22 mouse cellular contexts compared by ENCODE assay signal in genomic region chrX:168643451-168643850, GRCm38 (mm10). TPM values are rescaled to one million over a fixed set of nuclear protein-coding genes. Genes with fewer than 3 reads are reported as not detected.
A peak's percentile ranks its signal among the peaks of the same experiment; 100 is the strongest.
DNase-seq lines count a peak whose midpoint lies in the region; ATAC-seq and TF ChIP-seq lines count a peak whose summit lies in the region.
"Had no signal": no experiment of that assay in that cellular context is flagged by ENCODE, and none has a peak within 500 bp of the region (broad histone marks: within the 10 kb centered on the region; RNA-seq: fewer than 3 reads in every experiment).

No protein-coding gene starts in this region.

- TF ChIP-seq CTCF in embryonic fibroblast, embryonic 13.5 days (IDR thresholded peaks at IDR 0.05; ENCODE audit: borderline replicate concordance, insufficient read depth, low read length): no peak

- no peaks in the 10 kb centered on the region for H3K4me1 ChIP-seq in embryonic fibroblast, embryonic 13.5 days (ENCODE audit: control insufficient read depth, insufficient read depth, low read length)
- H3K4me1 ChIP-seq: embryonic facial prominence, embryonic 10.5 days; embryonic facial prominence, embryonic 12.5 days; forebrain, embryonic 10.5 days; forebrain, embryonic 12.5 days had no signal

- H3K27ac ChIP-seq in embryonic fibroblast, embryonic 13.5 days (ENCODE audit: insufficient read depth, low read length): peak overlapping the region; percentile 27; the same call in 1 of the 2 replicates
- H3K27ac ChIP-seq: embryonic facial prominence, embryonic 10.5 days; embryonic facial prominence, embryonic 12.5 days; forebrain, embryonic 10.5 days; forebrain, embryonic 12.5 days had no signal

- no peak for TF ChIP-seq POLR2A in embryonic fibroblast, embryonic 13.5 days (IDR thresholded peaks at IDR 0.05; ENCODE audit: low read depth, low read length)

- ATAC-seq in megakaryocyte, adult 5-6 weeks (ENCODE audit: poor library complexity, severe bottlenecking): no peak
- ATAC-seq: CD4-positive, CD25-positive, alpha-beta regulatory T cell, adult 4 months; forebrain, embryonic 14.5 days; forebrain, embryonic 16.5 days had no signal

- intact Hi-C loops in left cerebral cortex, postnatal 10 days (cut with DNase I): no loop called here

- peak; percentile 8 to 9 for DNase-seq in cerebellum, postnatal 10 days
- no peak for DNase-seq in cerebellum, adult 11 months
- peak; percentile 67 for DNase-seq in NIH3T3 (ENCODE audit: low read depth)
- no peak for DNase-seq in testis, postnatal 10 days (ENCODE audit: low spot score)
- DNase-seq in left cerebral cortex, postnatal 10 days (ENCODE audit: extremely low spot score in 1 of 2, low spot score in 2 of 2): no peak
- DNase-seq: adrenal gland, adult 8-10 months; adrenal gland, postnatal 25 days; B cell, adult 2 months; cerebellum, adult 18-20 months; cerebellum, adult 8-10 months; cerebellum, adult 9-11 months; cerebellum, postnatal 25 days had no signal

- no peak overlapping the region for H3K4me3 ChIP-seq in embryonic fibroblast, embryonic 13.5 days (ENCODE audit: insufficient read depth, low read length)
- H3K4me3 ChIP-seq: embryonic facial prominence, embryonic 10.5 days; embryonic facial prominence, embryonic 12.5 days; erythroblast, embryonic 14.5 days; forebrain, embryonic 10.5 days; forebrain, embryonic 12.5 days had no signal

RNA-seq across cellular contexts. Expression of gene Msl3, which starts 30.2 kb away (rescaled TPM):
- 47.3 and 61.7 TPM in 2 replicates for polyA plus RNA-seq in embryonic fibroblast, embryonic 13.5 days (2011; ENCODE audit: insufficient read length, low read depth, missing spikeins)
- 10 to 100 TPM; 22.9 to 23.2 TPM for total RNA-seq in left cerebral cortex, postnatal 10 days (2021)
- 50.9 and 64.0 TPM in 2 replicates for total RNA-seq in megakaryocyte, adult 5-6 weeks (2015)
- 91.2 and 93.5 TPM in 2 replicates for total RNA-seq in megakaryocyte, adult 5-6 weeks (2017)

Comparison
In these comparisons a context has a peak if more than half of its experiments do, and no peak if none do; other contexts are left out.
1. DNase-seq: peak in cerebellum, postnatal 10 days (2 of 2) and NIH3T3 (single experiment); none in cerebellum, adult 11 months (single experiment), testis, postnatal 10 days (single experiment) and left cerebral cortex, postnatal 10 days (0 of 2).